Mouse (Mus musculus): ENCODE results near the gene Anp32e. TPM values are rescaled to one million over a fixed set of nuclear protein-coding genes. Genes with fewer than 3 reads are reported as not detected.
"Not testable (repeated sequence)": the region's sequence is repeated elsewhere in the genome, so short reads cannot be mapped to it uniquely, and the experiment has no call there.

Anp32e gene
- total and polyA plus RNA-seq, 2 experiments, result 3.7 to 11.7 TPM

GRCm38 (mm10) chr3:95906860-95907259 lies 22.2 kb upstream of the Anp32e start:
- no peak overlapping the region for H3K27ac ChIP-seq (replicated peaks; ENCODE audit: insufficient read depth, low read depth, low read length)
- WGBS, result under 1% methylated on average over 12 of the region's 12 CpGs
- no peak for DNase-seq (ENCODE audit: extremely low read depth, low read depth, low spot score)
- no peak overlapping the region for H3K9ac ChIP-seq (ENCODE audit: low read depth, low read length)
- H3K4me3 ChIP-seq (ENCODE audit: insufficient read depth, low read depth, low read length), result no peak overlapping the region; the same call in 1 of the 2 replicates
- peaks cover 15% of the 10 kb centered on the region for H3K4me1 ChIP-seq (ENCODE audit: control insufficient read depth, insufficient read depth, low read length)
- H3K36me3 ChIP-seq (ENCODE audit: control insufficient read depth, insufficient read depth, low read length), result no peaks in the 10 kb centered on the region
- no peaks in the 10 kb centered on the region for H3K27me3 ChIP-seq (ENCODE audit: control insufficient read depth, insufficient read depth, low read length)
- peak; percentile 95 for TF ChIP-seq CTCF (IDR thresholded peaks at IDR 0.05; ENCODE audit: low read depth, low read length)
- TF ChIP-seq POLR2A (IDR thresholded peaks at IDR 0.05; ENCODE audit: extremely low read depth, insufficient read depth, low read length), result no peak
- H3K79me2 ChIP-seq (ENCODE audit: control insufficient read depth, insufficient read depth, low read length), result no peaks in the 10 kb centered on the region

- no peak overlapping the region for H3K27ac ChIP-seq (replicated peaks; ENCODE audit: insufficient read depth, low read depth, low read length)
- WGBS, result 60% methylated on average over 4 of the region's 4 CpGs
- no peak overlapping the region for H3K9ac ChIP-seq (ENCODE audit: low read depth, low read length)
- DNase-seq (ENCODE audit: extremely low read depth, low read depth, low spot score), result no peak
- H3K27me3 ChIP-seq (ENCODE audit: control insufficient read depth, insufficient read depth, low read length), result no peaks in the 10 kb centered on the region
- no peaks in the 10 kb centered on the region for H3K36me3 ChIP-seq (ENCODE audit: control insufficient read depth, insufficient read depth, low read length)
- H3K4me3 ChIP-seq (ENCODE audit: insufficient read depth, low read depth, low read length), result no peak overlapping the region
- H3K79me2 ChIP-seq (ENCODE audit: control insufficient read depth, insufficient read depth, low read length), result no peaks in the 10 kb centered on the region
- peaks cover 10% of the 10 kb centered on the region for H3K4me1 ChIP-seq (ENCODE audit: control insufficient read depth, insufficient read depth, low read length)
- TF ChIP-seq CTCF (IDR thresholded peaks at IDR 0.05; ENCODE audit: low read depth, low read length) (no peak), POLR2A (IDR thresholded peaks at IDR 0.05; ENCODE audit: extremely low read depth, insufficient read depth, low read length) (no peak)
Observed at GRCm38 (mm10) chr3:95907613-95908012, 21.4 kb upstream of the Anp32e start.

DNA sequence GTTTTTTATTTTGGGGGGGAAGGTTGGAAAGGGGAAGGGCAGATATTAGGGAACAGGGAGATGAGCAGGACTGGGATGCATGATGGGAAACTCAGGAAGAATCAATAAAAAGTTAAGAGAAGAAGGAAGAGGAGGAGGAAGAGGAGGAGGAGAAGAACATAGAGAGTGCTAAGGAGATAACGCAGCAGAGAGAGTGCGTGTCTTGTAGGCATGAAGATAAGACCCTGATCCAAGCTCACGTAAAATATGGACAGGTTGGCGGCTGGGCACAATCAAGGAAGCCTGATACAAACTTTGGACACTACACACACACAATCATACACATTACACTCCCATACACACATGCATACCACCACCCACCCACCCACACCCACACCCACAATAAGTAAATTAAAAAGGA lies 14.3 kb upstream of the Anp32e start:
- Histone ChIP-seq H3K4me3 (ENCODE audit: insufficient read depth, low read depth, low read length) (no peak overlapping the region), H3K36me3 (ENCODE audit: control insufficient read depth, insufficient read depth, low read length) (no peaks in the 10 kb centered on the region), H3K27me3 (ENCODE audit: control insufficient read depth, insufficient read depth, low read length) (no peaks in the 10 kb centered on the region), H3K79me2 (ENCODE audit: control insufficient read depth, insufficient read depth, low read length) (no peaks in the 10 kb centered on the region), H3K9ac (ENCODE audit: low read depth, low read length) (no peak overlapping the region), H3K27ac (replicated peaks; ENCODE audit: insufficient read depth, low read depth, low read length) (no peak overlapping the region), H3K4me1 (ENCODE audit: control insufficient read depth, insufficient read depth, low read length) (no peaks in the 10 kb centered on the region)
- DNase-seq (ENCODE audit: extremely low read depth, low read depth, low spot score), result no peak
- WGBS, result 78% methylated on average over 4 of the region's 4 CpGs
- TF ChIP-seq POLR2A (IDR thresholded peaks at IDR 0.05; ENCODE audit: extremely low read depth, insufficient read depth, low read length) (no peak), CTCF (IDR thresholded peaks at IDR 0.05; ENCODE audit: low read depth, low read length) (no peak)

- TF ChIP-seq POLR2A (IDR thresholded peaks at IDR 0.05; ENCODE audit: extremely low read depth, insufficient read depth, low read length), result no peak
- TF ChIP-seq CTCF (IDR thresholded peaks at IDR 0.05; ENCODE audit: low read depth, low read length), result no peak
- no peaks in the 10 kb centered on the region for H3K36me3 ChIP-seq (ENCODE audit: control insufficient read depth, insufficient read depth, low read length)
- no peak overlapping the region for H3K9ac ChIP-seq (ENCODE audit: low read depth, low read length)
- WGBS, result 74% methylated on average over 7 of the region's 7 CpGs
- no peak overlapping the region for H3K4me3 ChIP-seq (ENCODE audit: insufficient read depth, low read depth, low read length)
- no peak for DNase-seq (ENCODE audit: extremely low read depth, low read depth, low spot score)
- H3K27ac ChIP-seq (replicated peaks; ENCODE audit: insufficient read depth, low read depth, low read length), result no peak overlapping the region
- no peaks in the 10 kb centered on the region for H3K4me1 ChIP-seq (ENCODE audit: control insufficient read depth, insufficient read depth, low read length)
- H3K79me2 ChIP-seq (ENCODE audit: control insufficient read depth, insufficient read depth, low read length), result no peaks in the 10 kb centered on the region
- H3K27me3 ChIP-seq (ENCODE audit: control insufficient read depth, insufficient read depth, low read length), result no peaks in the 10 kb centered on the region
Observed at GRCm38 (mm10) chr3:95916760-95917159, 12.3 kb upstream of the Anp32e start.

- not testable (repeated sequence) for H3K4me1 ChIP-seq (ENCODE audit: control insufficient read depth, insufficient read depth, low read length); H3K4me3 ChIP-seq (ENCODE audit: insufficient read depth, low read depth, low read length); H3K27me3 ChIP-seq (ENCODE audit: control insufficient read depth, insufficient read depth, low read length); H3K79me2 ChIP-seq (ENCODE audit: control insufficient read depth, insufficient read depth, low read length); H3K27ac ChIP-seq (replicated peaks; ENCODE audit: insufficient read depth, low read depth, low read length); DNase-seq (ENCODE audit: extremely low read depth, low read depth, low spot score); H3K9ac ChIP-seq (ENCODE audit: low read depth, low read length); H3K36me3 ChIP-seq (ENCODE audit: control insufficient read depth, insufficient read depth, low read length)
- WGBS, result 81% methylated on average over 2 of the region's 2 CpGs
Observed at GRCm38 (mm10) chr3:95920532-95920931, 8.5 kb upstream of the Anp32e start.

DNA sequence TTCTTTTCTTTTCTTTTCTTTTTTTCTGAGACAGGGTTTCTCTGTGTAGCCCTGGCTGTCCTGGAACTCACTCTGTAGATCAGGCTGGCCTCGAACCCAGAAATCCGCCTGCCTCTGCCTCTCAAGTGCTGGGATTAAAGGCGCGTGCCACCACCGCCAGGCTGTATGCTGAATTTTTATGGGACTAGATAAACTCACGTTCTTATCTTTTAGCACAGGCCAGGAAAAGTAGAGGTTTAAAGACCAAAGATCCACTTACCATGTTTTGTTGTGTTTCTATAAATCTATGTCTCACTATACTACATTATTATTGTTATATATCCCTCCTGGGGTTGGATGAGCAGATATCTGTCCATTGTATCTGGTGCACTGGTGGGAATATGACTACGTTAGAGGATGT lies 5.6 kb upstream of the Anp32e start:
- not testable (repeated sequence) for H3K27ac ChIP-seq (replicated peaks; ENCODE audit: insufficient read depth, low read depth, low read length); H3K36me3 ChIP-seq (ENCODE audit: control insufficient read depth, insufficient read depth, low read length); H3K4me1 ChIP-seq (ENCODE audit: control insufficient read depth, insufficient read depth, low read length); H3K9ac ChIP-seq (ENCODE audit: low read depth, low read length); H3K27me3 ChIP-seq (ENCODE audit: control insufficient read depth, insufficient read depth, low read length); DNase-seq (ENCODE audit: extremely low read depth, low read depth, low spot score); H3K4me3 ChIP-seq (ENCODE audit: insufficient read depth, low read depth, low read length); H3K79me2 ChIP-seq (ENCODE audit: control insufficient read depth, insufficient read depth, low read length)
- WGBS, result 92% methylated on average over 7 of the region's 7 CpGs

All from liver, adult 2 months (tissue).